Mouse (Mus musculus): ENCODE results near the gene Saxo2. TPM values are rescaled to one million over a fixed set of nuclear protein-coding genes. Genes with fewer than 3 reads are reported as not detected.

Saxo2 gene
- 1 to 10 TPM; 1.4 to 1.6 TPM for total RNA-seq (2021)
- long read RNA-seq, experiment 1: 0 reads
- long read RNA-seq, experiment 2, partial matches to known transcripts: 0 of 2 reads
- long read RNA-seq, experiment 2, other reads (novel, unspliced or antisense): 0 of 2 reads

DNA sequence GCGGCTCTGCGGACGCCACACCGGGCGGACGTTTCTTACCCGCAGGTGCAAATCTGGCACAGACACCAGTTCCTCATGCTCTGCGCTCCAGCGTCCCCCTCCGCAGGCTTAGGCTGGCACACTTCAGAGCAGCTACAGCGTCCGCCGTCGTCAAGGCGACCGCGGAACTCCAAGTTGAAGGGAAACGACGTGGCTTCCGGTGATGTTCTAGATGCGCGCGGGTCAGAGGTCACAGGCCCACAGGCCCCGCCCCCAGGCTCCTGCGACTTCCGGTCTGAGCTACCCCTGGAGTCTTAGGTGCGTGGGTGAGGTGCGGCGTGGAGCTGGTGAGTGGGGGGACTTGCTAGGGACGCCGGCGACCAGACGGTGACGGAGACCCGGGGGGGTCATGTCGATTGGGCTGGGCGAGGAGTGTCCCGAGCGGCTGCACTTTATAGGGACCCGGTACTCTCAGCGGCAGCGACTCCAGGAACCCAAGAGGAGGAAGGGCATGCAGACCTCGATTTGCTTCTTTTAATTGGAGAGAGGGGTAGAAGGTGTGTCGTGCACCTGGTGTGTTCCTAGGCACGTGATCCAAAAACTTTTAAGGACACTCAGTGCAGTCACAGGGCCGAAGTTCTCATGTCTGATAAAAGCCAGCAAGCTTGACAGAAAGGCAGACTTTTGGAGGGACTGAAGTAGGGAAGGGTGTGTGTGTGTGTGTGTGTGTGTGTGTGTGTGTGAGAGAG is at the start of gene Saxo2, which contains the start of gene Efl1:
TSS of gene Saxo2 (minus strand) at position 176 of the 728 bp plus-strand sequence.
TSS of gene Efl1 (plus strand) at position 262 of the 728 bp plus-strand sequence.
- intact Hi-C loops (cut with DNase I; ENCODE audit: low total_unique reads): no loop called here
- peak; percentile 93 for DNase-seq

DNA sequence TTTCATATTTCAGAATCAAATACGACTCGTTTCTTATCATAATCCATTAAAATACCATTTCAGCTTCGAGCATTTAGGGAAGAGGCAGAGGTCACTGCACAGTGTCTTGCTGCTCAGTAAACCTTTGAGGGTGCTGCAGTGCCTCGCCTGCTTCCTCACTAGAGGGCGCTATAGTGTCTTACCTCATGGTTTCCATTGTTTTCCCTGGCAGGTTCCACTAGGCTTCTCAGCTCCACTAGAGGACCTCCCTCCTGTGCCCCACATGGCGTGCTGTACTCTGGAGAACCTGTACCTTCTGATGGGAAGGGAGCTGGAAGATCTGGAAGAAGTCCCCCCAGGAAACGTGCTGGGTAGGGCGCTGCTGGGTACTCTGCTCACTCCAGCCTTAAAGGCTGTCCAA is 49.3 kb upstream of the Saxo2 start:
- intact Hi-C loops (cut with DNase I; ENCODE audit: low total_unique reads): no loop called here
- no peak for DNase-seq

DNA sequence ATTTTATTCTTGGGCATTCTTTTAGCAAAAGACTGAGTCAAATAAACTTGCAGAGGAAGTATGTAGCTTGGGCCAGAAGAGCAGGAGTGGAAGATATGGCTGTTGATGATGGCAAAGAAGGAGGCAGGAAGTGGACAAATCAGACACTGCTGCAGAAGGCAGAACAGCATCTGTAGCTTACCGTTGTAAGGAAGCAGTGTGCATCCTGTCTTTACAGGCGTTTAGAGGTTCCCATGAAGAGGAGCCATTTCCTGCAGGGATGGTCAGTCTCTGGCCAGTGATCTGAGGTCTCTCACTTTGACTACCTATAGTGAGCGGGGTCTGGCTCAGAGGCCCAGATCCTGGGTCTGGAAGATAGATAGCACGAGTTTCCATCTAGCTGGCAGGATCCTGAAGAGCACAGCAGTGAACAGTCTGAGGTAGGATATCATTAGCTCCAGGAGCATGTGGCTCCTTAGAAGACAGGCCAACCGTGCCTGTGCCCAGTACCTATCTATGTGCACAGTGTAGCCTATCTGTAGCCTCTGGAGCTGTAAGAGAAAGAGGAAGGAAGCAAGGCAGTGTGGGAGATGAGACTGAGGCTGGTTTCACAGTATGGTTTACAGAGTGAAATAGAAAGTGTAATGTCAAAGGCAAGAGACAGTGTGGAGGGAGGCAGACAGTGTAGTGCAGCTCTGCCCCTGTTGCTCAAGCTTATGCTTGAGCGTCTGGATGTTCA is 42.9 kb upstream of the Saxo2 start:
- no peak for DNase-seq
- intact Hi-C loops (cut with DNase I; ENCODE audit: low total_unique reads): no loop called here

DNA sequence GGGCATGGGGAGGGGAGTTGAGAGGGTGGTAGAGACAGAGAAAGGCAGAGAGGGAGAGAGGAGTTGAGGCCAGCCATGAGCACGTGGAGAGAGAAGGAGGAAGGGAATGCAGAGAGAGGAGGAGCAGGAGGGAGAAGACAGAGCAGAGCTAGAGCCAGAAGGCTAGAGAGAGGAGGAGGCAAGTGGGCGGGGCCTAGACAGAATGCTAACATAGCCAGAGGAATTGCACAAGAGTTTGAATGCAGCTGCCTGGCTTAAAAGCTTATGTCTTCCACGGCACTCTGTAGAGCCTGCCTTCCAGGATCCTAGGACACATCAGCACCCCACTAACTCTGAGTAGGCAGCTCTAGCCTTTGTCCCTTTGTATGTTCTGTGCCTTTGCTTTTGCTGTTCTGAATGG is 40.4 kb upstream of the Saxo2 start:
- intact Hi-C loops (cut with DNase I; ENCODE audit: low total_unique reads): no loop called here

DNA sequence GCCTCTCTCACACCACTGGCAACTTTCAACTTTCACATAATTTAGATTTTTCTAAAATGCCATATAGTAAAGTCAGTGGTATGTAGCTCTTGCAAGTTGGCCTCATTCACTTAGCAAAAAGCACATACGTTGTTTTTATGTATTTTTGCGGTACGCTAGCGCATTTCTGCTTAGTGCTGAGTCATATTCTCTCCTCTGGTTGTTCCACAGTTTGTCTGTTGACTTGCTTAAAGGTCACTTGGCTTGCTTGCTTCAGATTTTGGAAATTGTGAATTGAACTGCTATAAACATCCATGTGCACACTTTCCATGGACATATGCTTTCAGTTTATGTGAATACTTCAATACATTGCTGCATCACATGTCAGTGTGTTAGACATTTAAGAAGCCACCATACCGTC is 31.6 kb upstream of the Saxo2 start:
- intact Hi-C loops (cut with DNase I; ENCODE audit: low total_unique reads): no loop called here

More for the DNA sequence above, 40.4 kb upstream of the Saxo2 start:
- DNase-seq: peak; percentile 58

DNA sequence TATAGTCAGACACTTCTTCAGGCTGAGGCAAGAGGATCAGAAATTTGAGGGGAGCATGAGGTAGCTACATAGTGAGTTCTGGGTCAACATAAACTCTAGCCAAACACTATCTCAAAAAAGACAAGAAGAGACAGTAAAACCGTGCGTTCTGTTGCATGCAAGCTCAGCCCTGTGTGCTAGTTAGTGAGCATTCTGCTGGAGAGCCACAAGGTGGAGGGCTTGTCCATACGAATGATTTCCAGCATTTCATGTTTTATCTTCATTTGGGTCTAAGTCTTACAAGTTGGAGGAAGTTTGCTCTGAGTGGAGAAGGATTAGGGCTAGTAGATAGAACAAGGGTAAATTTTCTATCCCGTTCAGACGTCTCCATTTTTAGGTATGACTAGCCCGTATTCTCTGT is 28.5 kb upstream of the Saxo2 start:
- DNase-seq: no peak
- intact Hi-C loops (cut with DNase I; ENCODE audit: low total_unique reads): no loop called here

More for the DNA sequence above, 31.6 kb upstream of the Saxo2 start:
- DNase-seq: no peak

DNA sequence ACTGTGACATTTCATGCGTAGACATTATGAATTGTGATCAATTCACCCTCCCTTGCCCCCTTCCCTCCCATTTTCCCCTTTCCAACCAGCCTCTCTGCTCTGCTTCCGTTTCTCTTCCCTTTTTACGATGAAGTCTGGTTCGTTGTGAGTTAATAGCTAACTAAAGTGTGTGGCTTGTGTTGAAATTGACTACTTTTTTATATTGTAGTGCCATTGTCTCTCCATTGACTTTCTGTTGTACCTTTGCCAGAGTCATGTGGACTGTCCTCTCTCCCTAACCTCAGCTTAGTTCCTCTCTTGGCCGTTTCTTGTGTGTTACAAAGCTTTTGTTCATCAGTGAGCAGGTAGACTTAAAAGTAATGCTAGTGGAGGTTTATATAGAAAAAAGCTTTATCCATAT is 27.7 kb upstream of the Saxo2 start:
- DNase-seq: no peak
- intact Hi-C loops (cut with DNase I; ENCODE audit: low total_unique reads): no loop called here

DNA sequence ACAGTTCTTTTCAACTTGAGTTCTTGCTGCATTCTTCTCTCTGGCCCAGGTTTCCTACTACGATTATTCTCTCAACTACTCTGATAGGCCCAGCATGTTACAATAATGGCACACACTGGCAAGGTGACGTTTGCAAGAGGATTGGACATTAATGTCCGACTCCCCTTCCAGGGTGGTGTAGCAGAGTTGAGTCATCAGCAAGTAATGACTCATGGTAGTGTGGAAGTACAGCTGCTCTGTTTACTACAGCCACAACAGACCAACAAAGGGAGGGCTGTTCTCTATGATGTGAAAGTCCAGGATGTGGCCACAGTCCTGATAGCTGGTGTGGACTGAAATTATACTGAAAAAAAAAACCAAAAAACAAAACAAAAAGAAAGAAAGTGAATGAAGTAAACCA is 16.3 kb upstream of the Saxo2 start:
- DNase-seq: no peak
- intact Hi-C loops (cut with DNase I; ENCODE audit: low total_unique reads): no loop called here

DNA sequence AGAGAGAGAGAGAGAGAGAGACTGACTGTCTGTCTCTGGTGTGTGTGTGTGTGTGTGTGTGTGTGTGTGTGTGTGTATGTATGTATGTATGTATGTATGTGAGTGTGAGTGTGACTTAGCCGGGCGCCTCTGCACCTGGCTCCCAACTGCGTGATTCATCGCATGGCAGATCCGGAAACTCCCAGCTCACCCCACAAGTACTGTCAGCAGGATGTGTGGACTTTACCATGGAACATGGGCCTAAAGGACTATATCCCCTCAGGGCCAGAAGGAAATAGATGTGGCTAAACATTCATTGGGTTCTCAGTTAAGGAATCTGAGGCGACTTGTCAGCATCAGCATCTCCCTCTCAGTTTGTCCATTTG is 735 bp upstream of the Saxo2 start:
- intact Hi-C loops (cut with DNase I; ENCODE audit: low total_unique reads): no loop called here
- no peak for DNase-seq

DNA sequence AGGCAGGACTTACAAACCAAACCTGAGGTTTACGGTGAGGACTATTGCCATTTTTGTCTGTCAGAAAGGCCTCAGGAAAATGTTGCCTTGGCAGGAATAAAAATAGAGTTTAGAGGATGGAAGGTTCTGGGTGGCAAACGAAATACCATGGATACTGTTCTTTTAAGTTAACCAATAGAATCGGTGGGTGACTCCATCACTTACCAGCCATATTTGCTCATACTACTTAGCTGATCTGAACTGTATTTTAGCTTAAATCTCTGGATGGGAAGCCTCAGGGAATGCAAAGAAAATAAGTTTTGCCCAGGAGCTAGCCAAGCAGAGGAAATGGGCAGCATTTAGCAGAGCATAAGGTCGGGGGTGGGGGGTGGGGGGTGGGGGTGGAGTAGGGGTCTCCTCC is 419 bp downstream of the Saxo2 start:
- intact Hi-C loops (cut with DNase I; ENCODE audit: low total_unique reads): no loop called here
- DNase-seq: no peak

DNA sequence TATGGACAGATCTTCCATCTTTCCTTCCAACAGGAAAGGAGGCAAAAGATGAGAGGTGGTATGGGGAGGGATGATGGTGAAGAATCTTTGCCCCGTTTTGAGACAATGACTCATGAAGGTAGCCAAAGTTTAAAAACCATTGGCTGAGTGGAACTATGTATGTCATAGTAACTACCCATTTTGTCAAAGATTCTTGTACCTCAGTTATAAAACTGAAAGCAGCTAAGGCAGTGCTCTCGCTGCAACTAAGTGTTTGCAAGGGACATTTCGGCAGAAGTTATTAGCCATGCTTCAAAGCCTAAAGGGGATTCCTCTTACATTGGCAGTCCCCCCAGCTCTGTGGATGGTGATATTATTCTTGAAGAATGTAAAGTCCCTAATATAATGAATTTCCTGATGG is 1.1 kb downstream of the Saxo2 start:
- DNase-seq: no peak
- intact Hi-C loops (cut with DNase I; ENCODE audit: low total_unique reads): no loop called here

DNA sequence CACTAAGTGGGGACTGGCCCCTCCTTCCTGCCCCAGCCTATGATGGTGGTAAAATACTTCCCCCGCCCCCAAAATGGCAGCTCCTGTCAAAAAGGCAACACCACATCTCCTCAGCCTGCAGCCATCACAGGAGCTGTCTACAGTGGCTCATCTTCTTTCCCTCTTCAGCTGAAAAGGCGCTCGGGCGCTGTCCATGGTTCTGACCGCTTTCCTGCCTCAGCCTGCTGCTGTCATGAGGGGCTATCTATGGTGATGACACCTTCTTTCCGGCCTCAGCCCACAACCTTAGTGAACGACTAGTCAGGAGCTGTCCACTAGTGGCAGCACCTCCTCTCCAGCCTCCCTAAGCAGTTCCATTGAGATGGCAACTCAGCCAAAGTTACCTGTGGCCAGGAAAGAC is 23.0 kb downstream of the Saxo2 start:
- peak; percentile 58 for DNase-seq
- intact Hi-C loops (cut with DNase I; ENCODE audit: low total_unique reads): no loop called here

DNA sequence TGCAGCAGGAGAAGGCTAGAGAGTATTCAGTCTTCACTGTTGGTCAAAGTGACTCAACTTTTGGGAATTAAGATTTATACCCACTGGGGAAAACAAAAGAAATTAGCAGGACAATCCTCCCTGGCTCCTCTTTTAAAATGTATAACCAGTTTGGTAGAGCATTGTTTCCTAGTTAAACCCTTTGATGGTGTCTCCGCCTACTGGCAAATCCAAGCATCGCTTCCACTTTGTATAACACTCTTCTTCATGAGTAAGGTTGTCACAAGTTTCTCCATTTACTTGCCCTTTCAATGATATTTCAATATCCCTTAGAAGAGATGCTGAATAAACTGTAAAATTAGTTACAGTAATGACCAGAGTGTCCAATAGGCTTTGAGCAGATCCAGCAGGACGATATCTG is 38.7 kb downstream of the Saxo2 start:
- intact Hi-C loops (cut with DNase I; ENCODE audit: low total_unique reads): no loop called here
- DNase-seq: no peak

DNA sequence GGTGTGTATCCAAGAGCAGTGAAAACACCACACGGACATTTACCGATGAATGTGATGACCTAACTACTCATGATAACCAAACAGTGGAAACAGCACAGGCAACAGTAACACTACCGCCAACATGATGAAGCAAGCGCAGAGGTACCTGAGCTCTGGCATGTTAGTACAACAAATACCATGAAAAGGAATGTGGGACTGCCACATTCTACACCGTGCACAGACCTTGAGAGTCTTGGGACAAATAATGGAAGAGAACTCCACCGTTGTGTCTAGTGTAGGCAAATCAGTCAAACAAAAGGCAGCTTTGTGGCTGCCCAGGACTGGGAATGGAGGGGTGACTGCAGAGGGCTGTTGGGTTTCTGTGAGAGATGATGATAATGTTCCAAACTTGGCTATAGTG is 42.9 kb downstream of the Saxo2 start:
- intact Hi-C loops (cut with DNase I; ENCODE audit: low total_unique reads): no loop called here
- no peak for DNase-seq

DNA sequence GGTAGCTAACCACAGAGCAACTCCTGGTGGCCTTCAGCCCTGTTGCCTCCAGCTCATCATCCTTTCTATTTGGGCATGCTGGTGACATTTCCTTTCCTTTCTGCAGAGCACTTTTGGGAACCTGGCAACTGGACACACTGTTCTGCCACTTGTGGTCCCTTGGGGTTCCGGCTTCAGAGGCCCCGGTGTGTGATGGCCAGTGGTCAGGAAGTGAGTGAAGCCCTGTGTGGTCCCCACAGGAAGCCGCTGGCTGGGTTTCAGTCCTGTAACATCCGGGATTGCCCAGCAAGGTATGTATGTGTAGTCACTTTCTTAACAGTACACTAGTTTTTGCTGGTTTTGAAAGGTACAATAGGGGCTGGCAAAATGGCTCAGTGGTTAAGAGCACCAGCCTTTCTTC is 46.3 kb downstream of the Saxo2 start:
- DNase-seq: no peak
- intact Hi-C loops (cut with DNase I; ENCODE audit: low total_unique reads): no loop called here

DNA sequence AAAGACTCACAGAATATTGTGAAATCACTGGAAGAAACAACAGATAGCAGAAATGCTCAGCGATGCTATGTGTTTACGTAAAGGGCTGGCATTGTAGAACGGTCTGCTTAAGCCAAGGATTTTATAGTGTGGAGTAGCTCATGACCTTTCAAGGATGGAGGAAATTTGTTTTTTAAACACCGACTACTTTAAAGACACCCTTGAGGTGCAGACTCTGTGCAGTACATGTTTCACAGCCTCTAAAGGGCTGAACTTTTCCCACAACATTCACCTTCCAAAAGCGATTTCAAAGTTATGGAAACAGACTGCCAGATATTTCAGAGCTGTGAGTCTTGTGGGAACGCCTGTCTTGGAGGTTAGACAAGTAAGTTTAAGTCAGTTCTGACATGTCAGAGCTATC is 57.4 kb downstream of the Saxo2 start:
- intact Hi-C loops (cut with DNase I; ENCODE audit: low total_unique reads): no loop called here
- DNase-seq: no peak

Other genes starting within 250 kb of the Saxo2 start
- 1 to 10 TPM; 8.3 to 8.9 TPM for gene Efl1, start 86 bp upstream of the Saxo2 start, total RNA-seq (2021)
- gene Mex3b, start 218.8 kb upstream of the Saxo2 start, total RNA-seq (2021): 1 to 10 TPM; 3.3 to 4.2 TPM

All from gastrocnemius, postnatal 14 days (tissue).